Mouse (Mus musculus) brain, embryonic 18.5 days (tissue): Measurements from ENCODE around the gene Tmem151a.
"Not testable (repeated sequence)": the region's sequence is repeated elsewhere in the genome, so short reads cannot be mapped to it uniquely, and the experiment has no call there.

Experiments used
- DNase-seq: peaks from one replicate; pipeline ENCODE4 v3.0.0-alpha.2; 2012; ENCODE audit warnings: low read depth, low spot score

Gene Tmem151a

DNA sequence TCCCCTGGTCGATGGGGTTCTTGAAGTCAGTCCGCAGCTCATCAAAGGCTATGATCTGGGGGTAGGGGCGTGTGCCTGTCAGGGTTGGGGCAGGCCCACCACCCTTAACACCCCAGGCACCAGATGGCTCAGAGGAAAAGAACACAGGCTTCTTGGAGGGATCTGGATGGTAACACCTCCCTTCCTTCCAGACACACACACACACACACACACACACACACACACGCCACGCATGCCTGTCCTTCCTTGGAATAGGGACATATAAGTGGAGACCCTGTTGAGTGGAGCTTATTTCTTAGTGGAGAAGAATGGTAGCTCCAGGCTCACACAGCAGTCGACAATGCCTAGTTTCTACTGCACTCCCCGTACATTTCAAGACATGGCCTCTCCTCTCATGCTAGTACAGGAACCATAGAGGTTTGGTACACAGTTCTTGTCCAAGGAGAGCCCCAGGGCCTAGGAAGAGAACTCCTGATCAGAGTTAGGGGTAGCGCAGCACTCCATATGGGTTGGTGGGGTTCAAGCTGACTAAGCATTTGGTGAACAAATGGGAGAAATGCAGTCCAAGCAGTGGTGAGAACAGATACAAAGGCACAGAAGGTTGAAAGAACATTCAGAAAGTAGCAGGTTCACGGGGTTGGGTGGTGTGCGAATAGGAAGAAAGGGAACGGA lies 9.6 kb upstream of the Tmem151a start:
- no peak for DNase-seq

DNA sequence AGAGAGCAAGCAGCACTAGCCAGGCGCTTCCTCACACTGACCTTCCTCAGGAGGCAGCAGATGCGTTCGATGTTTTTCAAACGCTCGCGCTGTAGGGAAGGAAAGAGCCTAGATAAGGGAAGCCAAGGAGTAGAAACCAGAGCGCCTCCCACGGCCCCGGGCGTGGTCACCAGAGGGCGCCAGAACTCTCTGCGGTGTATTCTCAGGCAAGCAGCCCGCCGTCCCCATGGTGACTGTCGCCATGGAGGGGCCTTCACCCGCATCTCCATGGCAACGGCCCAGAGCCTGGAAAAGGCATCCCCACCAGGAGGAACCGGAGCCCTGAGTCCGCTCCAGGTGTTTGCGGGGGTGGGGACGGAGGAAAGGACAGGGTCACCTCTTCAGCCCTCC lies 8.9 kb upstream of the Tmem151a start:
- peak; percentile 82 for DNase-seq

DNA sequence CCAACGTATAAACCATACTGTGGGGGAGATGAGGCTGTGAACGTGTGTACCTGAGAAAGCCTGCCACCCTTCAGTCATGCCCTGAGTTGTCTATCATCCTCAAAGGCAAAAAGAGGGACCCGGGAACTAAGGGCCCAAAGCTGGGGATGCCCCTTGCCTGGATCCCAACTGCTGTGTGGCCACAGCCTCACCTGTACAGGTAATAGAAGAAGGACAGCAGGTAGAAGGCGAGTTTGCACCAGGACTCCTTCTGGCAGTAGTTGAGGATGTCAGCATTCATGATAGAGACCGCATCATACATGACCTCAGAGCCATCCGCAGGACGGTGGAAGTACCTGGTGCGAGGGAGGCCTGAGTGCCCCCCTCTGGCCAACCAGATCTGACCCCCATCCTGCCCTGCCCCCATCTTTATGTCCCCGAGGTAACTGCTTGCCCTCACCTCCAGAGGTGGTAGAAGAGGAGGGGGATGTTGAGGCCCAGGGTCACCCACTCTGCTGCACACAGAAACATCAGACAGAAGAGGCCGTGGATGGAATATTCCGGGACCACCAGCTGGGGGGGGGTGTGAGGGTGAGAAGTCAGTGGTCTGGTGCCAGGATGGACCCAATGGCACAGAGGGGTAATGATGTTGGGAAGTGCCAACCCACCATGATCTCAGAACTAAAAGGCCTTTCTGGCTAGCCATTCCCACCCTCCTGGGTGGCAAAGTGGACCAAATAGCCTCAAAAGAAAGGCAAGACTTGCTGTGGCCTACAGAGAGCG lies 8.3 kb upstream of the Tmem151a start:
- no peak for DNase-seq

DNA sequence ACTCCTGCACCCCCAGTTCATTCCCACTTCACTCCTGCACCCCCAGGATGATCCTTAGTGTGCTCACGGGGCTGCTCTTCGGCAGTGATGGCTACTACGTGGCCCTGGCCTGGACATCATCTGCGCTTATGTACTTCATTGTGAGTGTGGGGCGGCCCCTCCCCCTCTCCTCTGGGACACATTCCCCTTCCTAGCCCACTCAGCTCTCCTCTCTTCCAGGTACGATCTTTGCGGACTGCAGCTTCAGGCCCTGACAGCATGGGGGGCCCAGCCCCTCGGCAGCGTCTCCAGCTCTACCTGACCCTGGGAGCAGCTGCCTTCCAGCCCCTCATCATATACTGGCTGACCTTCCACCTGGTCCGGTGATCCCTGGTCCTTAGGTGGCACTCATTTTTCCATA lies 6.8 kb upstream of the Tmem151a start:
- DNase-seq: no peak

DNA sequence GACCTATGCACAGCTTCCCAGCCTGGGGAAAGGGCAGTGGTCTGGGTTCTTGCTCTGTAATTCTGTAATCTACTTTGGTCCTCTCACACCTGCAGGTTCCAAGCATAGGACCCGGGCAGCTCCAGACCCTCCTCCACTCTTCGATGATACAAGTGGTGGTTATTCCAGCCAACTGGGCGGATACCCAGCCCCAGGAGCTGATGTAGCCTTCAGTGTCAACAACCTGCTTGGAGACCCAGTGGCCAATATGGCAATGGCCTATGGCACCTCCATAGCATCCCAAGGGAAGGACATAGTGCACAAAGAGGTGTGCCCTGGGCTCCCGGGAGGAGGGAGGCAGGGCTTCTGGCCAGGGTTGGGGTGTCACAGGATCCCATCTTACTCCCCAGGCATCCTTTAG lies 4.0 kb upstream of the Tmem151a start:
- no peak for DNase-seq

DNA sequence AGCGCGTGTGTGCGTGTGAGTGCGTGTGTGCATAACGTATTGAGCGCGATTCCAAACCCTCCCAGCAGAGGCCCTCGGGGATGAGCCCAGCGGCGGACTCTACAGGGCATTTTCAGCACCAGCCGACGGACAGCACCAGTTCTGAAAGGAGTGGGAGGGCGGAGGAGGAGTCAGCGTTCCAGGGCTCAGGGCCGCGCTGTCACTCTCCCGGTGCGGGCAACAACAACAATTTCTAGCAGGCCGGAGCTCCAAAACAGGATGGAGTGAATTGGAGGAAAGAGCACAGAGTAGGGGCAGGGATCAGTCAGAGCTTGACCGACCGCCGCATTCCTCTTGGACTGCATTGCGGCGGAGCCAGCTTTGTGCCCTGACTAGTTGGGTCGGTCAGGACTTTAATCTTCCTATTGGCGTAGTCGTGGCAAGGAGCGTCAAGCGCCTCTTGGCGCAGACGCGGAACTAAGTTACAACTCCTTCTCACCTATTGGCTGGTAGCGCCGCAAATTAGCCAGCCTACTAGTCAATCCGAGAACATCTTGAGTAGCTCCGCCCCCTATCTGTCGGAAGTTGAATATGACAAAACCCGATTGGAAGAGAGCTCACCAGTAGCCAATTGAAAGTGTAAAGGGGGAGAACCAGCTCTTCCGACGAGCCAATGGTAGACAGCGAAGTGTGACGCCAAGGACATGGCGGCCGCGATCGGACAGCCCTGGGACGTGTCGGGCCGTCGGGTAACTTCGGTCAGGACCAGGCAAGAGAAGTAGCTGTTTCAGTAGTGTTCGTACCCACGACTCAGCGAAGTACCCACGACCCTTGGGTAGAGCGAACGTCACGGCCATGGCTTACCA lies 2.8 kb upstream of the Tmem151a start, which contains the start of gene Yif1a:
TSS of gene Yif1a (plus strand) at position 655 of the 845 bp plus-strand sequence.
- peak; percentile 98 for DNase-seq

DNA sequence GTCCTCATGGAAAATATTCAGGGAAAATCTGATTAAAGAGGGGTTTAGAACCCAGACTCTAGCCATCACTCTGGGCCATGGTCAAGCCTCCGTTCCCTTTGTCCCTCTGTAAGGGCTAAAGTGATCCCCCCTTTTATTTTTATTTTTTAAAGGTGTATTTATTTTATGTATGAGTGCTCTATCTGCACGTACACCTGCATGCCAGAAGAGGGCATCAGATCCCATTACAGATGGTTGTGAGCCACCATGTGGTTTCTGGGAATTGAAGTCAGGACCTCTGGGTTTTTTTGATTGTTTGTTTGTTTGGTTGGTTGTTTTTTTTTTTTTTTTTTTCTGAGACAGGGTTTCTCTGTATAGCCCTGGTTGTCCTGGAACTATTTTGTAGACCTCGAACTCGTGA lies 1.2 kb upstream of the Tmem151a start:
- DNase-seq: not testable (repeated sequence)

DNA sequence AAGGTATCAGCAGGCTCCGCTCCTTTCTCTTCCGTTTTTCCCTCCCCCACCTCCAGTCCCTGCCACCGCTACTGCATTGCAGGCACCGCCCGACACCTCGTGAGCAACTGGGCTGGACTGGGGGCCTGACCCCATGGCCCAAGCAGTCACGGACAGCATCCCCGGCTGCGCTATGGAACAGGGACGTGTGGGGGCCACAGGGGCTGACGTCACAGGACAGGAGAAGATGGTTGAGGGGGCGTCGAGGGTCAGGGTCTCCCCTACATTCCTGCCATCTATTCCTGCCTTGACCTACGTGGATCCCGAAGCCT lies 542 bp downstream of the Tmem151a start:
- DNase-seq: no peak

DNA sequence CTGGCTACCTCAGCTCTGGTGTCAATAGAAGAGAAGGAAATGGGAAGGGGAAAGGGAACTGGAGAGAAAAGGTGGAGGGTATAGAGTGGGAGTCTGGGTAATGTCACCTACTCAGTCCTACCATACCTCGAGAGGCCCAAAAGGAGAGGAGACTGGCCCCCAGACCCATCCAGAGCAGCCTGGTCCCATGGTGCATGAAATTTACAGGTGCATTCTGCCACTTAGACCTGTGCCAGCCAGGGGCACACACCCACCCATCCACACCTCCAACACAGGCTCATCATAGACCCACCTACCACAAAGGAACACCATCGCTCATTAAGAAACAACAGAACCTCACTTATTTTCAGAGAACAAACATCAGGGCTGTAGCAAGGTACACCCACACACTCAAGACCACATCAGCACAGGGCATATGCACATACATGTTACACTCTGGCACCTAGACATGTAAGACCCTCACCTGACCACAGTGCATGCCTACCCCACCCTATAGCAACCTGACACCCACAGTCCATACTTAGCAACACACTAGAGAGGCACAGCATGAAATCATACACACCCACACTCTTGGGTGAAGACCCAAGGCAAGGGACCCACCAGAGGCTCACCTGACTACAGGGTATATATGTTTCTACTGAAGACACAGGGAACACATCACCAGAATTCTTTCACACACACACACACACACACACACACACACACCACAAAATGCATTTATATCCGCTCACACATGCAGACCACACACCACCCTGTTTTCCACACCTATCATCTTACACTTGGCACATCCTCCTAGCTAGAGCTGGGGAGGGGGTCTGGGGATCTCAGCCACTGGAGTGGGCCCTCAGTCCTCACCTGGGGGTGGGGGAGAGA lies 1.1 kb downstream of the Tmem151a start:
- no peak for DNase-seq

DNA sequence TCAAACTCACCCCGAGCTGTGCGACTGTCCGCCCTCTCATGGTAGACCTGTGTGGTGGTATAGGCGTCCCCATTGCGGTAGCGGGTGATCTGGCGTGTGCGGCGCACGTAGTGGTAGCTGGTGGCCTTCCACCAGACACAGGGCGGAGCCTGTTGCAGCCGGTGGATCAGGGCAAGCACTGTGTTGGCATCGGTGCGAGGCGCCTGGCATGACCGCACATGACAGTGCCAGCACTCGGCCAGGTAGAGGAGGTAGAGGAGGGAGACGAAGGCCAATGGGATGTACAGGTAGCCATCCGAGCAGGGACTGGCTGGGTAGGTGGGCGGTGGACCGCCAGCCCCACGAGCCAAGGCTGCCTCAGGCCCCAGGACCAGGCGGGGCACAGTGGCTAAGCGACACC lies 2.7 kb downstream of the Tmem151a start:
- no peak for DNase-seq

DNA sequence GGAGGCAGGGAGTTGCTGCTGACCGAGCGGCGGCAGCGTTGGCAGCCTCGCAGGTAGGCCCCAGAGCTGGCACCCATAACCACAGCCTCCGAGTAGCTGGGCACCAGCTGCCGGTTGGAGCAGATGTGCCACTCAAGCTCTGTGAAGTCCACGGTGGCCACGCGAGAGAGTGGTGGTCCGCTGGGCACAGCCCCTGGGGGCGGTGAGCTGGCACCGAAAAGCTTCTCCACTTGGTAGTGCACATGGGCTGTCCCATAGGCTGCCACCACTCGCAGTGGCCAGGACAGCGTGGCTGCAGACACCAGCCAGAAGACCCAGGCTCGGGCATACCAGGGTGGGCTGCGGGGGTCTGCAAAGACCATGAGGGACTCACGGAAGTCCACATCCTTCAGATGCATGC lies 3.3 kb downstream of the Tmem151a start:
- DNase-seq: no peak

DNA sequence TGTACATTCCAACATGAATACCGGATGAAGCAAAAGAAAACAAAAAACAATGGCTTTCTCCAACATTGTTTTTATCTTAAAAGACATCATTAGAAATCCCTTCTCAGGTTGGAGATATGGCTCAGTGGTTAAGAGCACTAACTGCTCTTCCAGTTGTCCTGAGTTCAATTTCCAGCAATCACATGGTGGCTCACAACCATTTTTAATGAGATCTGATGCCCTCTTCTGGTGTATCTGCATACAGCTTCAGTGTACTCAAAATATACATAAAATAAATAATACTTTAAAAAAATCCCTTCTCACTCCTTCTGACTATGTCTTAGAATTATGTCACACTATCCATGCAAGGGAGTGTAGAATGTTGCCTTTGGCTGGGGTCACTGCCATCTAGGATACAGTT lies 6.1 kb downstream of the Tmem151a start:
- DNase-seq: no peak

DNA sequence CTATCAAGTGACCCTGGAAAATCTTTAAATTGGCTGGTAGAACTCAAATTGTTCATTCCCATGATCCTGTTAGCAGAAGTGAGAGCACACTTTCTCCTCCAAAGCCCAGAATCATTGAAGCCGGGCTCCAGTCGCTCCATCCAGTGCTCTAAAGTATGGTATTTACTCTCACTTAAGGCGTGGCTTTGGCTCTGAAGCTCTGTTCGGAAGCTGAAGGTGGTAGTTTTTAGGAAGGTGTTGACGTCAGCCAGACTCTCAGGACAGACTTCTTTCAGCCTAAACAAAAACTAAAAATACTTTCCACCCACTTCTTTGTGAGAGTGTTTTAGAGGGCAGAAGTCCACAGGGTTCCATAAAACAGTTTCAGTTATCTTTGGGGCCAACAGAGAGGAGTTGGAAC lies 11.8 kb downstream of the Tmem151a start:
- DNase-seq: no peak

DNA sequence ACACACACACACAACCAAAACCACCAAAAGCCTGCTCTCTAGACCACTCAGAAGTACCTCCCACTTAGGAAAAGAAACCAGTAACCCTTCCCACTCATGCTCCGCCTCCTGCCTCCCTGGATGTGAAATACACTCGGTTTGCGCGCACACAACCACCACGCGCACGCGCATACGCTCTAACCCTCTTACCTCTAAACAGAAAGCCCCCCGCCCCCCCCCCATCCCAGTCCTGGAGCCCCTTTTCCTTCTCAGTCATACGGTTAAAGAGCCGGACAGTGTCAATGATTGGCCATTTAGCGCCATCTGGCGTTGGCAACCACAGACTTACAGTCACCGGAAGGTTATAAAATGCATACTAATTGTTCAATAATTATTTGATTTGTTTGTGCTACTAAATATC lies 12.3 kb downstream of the Tmem151a start:
- DNase-seq: no peak

DNA sequence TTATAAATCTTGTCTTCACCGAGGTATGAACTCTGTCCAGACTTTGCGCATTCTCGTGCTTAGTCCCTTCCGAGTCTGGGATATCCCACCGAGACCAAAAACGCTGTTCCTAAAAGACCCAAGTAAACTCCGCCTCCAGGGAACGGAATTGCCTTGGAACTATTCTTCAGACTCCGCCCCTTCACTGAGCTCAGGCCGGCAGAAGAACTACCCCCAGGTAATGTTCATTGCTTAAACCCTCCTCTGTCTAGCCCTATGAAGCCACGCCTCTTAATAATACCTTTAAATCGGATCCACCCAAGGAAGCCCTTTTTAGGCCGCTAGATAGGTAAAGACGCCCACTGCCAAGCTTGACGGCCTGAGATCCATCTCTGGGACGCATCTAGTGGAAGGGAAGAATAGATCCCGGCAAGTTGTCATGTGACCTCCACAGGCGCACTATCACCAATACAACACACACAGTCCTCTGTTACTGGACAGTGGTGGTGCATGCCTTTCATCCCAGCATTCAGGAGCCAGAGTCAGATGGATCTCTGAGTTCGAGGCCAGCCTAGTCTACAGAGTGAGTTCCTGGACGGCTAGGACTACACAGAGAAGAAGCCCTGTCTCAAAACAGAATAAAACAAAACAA lies 12.8 kb downstream of the Tmem151a start:
- DNase-seq: no peak

DNA sequence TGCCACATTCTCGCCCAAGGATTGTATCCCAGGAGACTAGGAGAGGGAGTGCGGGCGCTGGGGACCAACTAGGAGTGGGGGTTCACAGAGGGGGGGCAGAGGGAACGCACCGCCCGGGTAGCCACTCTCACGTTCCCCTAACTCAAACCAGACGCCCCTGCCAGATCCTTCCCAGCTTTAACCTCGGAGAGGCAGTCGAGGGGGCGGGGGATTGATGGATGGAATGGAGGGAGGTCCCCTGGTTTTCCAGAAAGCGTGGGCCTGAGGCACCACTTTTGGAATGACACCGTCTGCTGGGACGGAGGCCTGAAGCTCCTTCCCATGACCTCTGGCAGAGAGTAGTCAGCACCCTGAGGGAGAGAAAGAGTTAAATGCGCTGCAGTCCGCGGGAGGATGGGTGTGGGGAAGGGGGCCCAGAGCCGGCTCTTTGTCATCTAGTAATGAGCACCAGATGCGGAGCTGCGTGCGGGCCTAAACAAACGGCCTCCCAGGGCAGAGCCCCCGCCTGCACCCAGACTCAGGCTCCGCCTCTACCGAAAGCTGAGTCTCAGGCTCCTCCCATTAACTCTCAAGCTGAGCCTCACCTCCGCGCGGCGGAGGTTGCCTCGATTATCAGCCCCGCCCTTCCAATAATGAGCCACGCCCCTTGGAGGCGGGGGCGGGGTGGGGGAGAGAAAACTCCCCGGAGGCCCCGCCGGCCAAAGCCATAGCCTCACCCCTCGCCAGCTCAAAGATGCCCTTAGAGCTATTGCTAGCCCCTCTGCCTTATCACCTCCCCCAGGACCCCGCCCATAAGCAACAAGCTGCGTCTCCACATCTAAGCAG lies 13.6 kb downstream of the Tmem151a start:
- DNase-seq: no peak

DNA sequence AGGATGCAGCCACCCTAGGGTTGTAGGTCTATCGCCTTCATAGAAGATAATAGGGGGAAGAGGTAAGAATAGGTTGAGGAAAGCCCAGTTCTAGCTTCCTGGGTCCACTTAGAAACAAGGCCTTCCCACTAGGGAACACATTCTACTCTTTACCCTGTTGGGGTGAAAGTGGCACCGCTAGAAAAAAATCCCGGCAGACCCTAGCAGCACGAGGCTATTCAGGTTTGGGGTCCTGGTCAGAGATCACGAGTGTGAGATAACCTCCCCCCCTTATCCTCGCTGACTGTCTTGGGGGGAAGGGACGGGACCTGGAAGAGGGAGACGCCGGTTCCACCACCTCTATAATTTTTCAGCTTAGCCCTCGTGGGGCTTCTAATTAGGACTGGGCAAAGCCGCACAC lies 14.3 kb downstream of the Tmem151a start:
- DNase-seq: no peak

DNA sequence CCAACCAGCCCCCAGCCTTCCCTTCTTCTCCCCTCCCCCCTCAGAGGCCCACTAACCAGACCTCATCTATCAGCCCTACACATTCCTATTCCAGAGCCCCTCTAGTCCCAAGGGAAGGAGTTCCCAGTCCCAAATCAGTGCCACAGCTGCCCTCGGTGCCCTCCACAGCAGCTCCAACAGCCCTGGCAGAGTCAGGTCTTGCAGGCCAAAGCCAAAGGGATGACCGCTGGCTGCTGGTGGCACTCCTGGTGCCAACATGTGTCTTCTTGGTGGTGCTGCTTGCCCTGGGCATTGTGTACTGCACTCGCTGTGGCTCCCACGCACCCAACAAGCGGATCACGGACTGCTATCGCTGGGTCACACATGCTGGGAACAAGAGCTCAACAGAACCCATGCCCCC lies 15.4 kb downstream of the Tmem151a start:
- DNase-seq: no peak

DNA sequence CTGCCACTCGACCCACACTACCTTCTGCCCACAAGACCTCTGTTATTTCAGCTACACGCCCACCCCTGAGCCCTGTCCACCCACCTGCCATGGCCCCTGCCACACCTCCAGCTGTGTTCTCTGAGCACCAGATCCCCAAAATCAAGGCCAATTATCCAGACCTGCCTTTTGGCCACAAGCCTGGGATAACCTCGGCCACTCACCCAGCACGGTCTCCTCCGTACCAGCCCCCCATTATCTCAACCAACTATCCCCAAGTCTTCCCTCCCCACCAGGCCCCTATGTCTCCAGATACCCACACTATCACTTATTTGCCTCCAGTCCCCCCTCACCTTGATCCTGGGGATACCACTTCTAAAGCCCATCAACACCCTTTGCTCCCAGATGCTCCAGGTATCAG lies 15.8 kb downstream of the Tmem151a start:
- DNase-seq: no peak

DNA sequence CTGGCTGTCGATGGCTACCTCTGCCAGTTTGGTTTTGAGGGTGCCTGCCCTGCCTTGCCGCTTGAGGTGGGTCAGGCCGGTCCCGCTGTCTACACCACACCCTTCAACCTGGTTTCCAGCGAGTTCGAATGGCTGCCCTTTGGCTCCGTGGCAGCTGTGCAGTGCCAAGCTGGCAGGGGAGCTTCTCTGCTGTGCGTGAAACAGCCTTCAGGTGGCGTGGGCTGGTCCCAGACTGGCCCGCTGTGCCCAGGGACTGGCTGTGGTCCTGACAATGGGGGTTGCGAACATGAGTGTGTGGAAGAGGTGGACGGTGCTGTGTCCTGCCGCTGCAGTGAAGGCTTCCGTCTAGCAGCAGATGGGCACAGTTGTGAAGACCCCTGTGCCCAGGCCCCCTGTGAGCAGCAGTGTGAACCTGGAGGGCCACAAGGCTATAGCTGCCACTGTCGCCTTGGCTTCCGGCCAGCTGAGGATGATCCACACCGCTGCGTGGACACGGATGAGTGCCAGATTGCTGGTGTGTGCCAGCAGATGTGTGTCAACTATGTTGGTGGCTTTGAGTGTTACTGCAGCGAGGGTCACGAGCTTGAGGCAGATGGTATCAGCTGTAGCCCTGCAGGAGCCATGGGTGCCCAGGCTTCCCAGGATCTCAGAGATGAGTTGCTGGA lies 16.6 kb downstream of the Tmem151a start:
- no peak for DNase-seq
